Mouse (Mus musculus) olfactory bulb, adult 2 months (tissue): Measurements from ENCODE around the gene Rybp. TPM values are rescaled to one million over a fixed set of nuclear protein-coding genes. Genes with fewer than 3 reads are reported as not detected.

Source experiments
- H3K27ac ChIP-seq: fragments of 200-500 bp; 2 replicates; pipeline ENCODE4 v1.5.1; 2012; ENCODE audit warnings: low read depth, low read length; ENCODE audit not compliant: insufficient read depth
- H3K4me1 ChIP-seq: fragments of 200-500 bp; 2 replicates; pipeline ENCODE4 v1.6.1; 2012; ENCODE audit warnings: low read length; ENCODE audit not compliant: control insufficient read depth, insufficient read depth
- H3K4me3 ChIP-seq: fragments of 200-500 bp; 2 replicates; pipeline ENCODE4 v1.5.1; 2012; ENCODE audit warnings: mild to moderate bottlenecking, low read depth, low read length, moderate library complexity; ENCODE audit not compliant: insufficient read depth
- CTCF ChIP-seq: fragments of 200-500 bp; IDR thresholded peaks from 2 replicates; pipeline ENCODE4 v1.5.1; 2012; ENCODE audit warnings: low read depth, mild to moderate bottlenecking, low read length, moderate library complexity; ENCODE audit not compliant: insufficient read depth
- POLR2A ChIP-seq: fragments of 200-500 bp; IDR thresholded peaks from 2 replicates; pipeline ENCODE4 v1.6.1; 2012; ENCODE audit warnings: mild to moderate bottlenecking, low read depth, low read length, moderate library complexity; ENCODE audit not compliant: insufficient read depth
- WGBS: fragments of 180-500 bp; shearing (Covaris S2); methylation state at CpG from one replicate; pipeline ENCODE4 v1.1.7; 2018; 5-methylcytosine and 5-hydroxymethylcytosine counted together
- polyA plus RNA-seq: library from polyadenylated mRNA; stranded (reverse); fragments of >200 nt; gene quantifications from 2 replicates; pipeline ENCODE4 v1.2.4, GENCODE M21; 2012; ENCODE audit warnings: low replicate concordance; ENCODE audit not compliant: missing spikeins, insufficient read depth, insufficient read length

The Rybp gene
- polyA plus RNA-seq, 1 experiment = not detected

DNA sequence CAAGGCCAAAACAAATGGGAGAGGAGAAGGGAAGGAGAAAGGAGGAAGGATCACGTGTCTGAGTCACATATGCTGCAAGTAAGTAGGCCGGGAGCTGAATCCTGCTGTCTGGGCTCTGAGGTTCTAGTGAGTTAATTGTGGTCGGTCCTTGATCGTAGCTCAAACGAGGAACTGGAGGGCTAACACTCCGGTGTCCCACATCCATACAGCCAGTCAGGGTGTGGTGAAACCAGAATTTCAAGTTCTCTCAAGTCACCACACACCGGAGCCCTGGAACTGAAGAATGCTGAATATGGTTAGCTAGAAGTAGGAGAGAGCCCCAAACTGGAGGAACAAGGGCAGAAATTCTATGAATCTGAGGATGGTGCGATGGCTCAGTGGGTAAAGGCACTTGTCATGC, 10.3 kb upstream of the Rybp start:
- 83% methylated on average over 8 of the region's 8 CpGs for WGBS
- no peak overlapping the region for H3K27ac ChIP-seq
- 0 out of 2 replicates have a peak, but pooled peaks cover 2% of the 10 kb centered on the region for H3K4me1 ChIP-seq
- TF ChIP-seq POLR2A (no peak), CTCF (no peak)
- no peak overlapping the region for H3K4me3 ChIP-seq

DNA sequence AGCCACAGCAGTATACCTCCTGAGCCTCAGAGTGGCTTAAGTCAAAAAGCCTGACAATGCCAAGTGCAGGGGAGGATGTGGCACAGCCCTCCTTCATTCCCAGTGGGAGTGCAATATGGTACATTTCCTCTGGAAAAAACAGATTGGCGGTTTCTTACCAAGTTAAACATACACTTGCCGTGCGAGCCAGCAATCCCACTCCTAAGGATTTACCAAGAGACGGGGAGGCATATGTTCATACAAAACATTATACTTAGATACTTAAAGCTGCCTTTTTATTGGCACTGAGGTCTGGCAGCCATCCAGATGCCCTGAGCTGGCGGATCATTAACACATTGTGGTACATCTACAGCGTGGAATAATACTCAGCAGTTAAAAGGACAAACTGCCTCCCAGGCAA, 5.1 kb upstream of the Rybp start:
- no peak overlapping the region for H3K27ac ChIP-seq
- no peak for TF ChIP-seq CTCF
- TF ChIP-seq POLR2A = no peak
- WGBS = 86% methylated on average over 6 of the region's 6 CpGs
- H3K4me3 ChIP-seq = no peak overlapping the region
- peaks cover 4% of the 10 kb centered on the region for H3K4me1 ChIP-seq

DNA sequence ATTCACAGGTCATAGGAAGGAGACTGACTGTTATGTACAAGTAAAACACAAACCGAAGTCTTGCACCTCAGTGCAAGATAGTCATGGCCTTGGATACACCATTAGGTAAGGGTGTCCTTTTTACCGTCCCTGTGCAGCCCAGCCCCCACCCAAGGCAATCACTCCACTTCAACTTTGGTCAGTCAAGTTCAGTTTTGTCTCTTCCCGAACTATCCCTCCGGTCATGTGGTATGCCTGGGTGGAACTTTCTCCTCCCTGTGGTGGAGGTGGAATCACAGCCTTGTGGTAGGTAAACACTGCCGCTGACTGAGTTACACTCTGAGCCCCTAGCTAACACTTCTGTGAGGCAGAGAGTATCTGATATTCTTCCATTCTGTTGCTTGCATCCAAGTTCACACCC, 1.8 kb upstream of the Rybp start:
- WGBS = 83% methylated on average over 5 of the region's 5 CpGs
- Histone ChIP-seq H3K27ac (no peak overlapping the region), H3K4me3 (no peak overlapping the region), H3K4me1 (peaks cover 4% of the 10 kb centered on the region)
- no peak for TF ChIP-seq POLR2A
- TF ChIP-seq CTCF = no peak

DNA sequence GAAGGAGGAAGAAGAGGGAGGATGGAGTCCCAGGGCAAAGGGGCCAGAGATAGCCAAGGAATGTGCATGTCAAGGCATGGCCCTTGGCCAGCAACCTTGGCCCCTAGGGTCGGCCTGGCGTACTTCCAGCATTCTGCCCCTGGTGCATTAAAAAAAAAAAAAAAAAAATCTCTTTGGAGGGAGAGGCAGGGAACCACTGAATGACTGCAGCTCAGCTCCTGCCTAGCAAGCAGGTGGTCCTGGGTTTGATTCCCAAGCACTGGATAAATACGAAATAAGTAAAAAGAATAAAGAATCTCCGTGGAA, 1.4 kb upstream of the Rybp start:
- H3K4me1 ChIP-seq = peaks cover 4% of the 10 kb centered on the region
- no peak overlapping the region for H3K4me3 ChIP-seq
- no peak overlapping the region for H3K27ac ChIP-seq
- WGBS = 63% methylated on average over 4 of the region's 4 CpGs
- no peak for TF ChIP-seq POLR2A
- TF ChIP-seq CTCF = no peak

DNA sequence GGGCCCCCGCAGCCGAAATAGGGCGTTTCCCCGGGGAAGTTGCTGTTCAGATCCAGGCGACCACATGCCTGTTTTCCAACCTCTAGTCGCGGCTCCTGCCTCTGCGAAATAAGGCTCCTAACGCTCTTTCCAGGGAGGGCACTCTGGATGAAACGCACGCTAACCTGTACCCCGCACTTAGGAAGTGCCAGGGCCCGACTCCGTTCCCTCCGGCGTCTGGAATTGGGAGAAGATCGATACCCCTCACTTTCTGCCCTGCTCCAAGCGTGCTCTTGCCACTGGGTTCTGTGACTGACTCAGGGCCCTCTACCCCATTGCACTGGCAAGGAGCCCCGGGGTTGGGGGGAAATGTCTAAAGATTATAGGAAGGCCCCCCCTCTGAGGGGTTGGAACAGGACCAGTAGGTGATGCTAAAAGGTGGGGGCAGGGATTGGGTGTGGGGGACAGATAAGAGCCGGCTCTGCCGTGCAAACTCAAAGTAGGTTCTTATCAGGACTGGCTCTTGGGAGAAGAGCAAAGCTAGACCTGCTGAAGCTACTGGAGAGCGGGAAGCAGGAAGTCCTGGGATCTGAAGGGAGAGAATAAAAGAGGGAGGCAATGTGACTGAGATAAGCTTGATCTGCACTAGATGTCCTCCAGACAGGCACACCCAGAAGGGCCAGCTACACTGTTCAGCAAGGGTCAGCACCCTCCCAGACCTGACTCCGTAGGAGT, 888 bp upstream of the Rybp start:
- peak overlapping the region; percentile 58 for H3K4me3 ChIP-seq
- TF ChIP-seq CTCF (no peak), POLR2A (no peak)
- WGBS = 10% methylated on average over 23 of the region's 23 CpGs
- H3K27ac ChIP-seq = no peak overlapping the region
- peaks cover 4% of the 10 kb centered on the region for H3K4me1 ChIP-seq

DNA sequence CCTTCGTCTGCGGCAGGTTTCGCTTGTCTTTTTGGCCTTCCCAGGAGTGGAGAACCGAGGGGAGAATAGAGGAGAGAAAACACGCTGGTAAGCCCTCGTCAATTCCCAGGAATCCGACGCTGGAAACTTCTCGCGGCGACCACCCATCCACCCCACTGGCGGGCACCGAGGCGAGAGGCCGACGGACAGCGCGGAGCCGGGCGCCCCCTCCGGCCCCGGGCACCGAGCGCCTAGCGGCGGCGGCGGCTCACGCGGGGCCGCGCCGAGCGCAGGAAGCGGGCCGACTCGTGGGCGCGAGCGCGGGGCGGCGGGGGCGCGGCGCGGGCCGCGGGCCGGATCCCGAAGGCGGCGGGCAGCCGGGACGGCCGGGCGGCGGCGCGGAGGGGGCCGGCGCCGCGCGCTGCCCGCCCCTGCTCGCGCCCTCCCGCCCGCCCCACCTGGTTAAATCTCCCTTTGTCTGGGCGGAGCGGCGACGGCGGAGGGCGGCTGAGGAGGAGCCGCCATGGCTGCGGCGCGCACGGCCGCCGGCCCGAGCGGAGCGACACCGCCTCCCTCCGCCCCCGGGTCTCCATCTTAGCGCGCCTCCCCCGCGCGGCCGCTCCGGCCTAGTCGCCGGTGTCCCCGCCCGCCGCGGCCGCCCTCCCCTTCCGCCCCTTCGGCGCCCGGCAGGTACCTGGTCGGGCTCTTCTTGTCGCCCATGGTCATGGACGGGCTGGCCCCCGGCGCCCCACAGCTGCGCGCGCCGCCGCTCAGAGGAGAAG, 532 bp downstream of the Rybp start:
- peak overlapping the region; percentile 49; the same call in 1 of the 2 replicates for H3K27ac ChIP-seq
- H3K4me1 ChIP-seq = peaks cover 4% of the 10 kb centered on the region
- TF ChIP-seq CTCF (no peak), POLR2A (no peak)
- 11% methylated on average over 103 of the region's 117 CpGs for WGBS
- H3K4me3 ChIP-seq = peak overlapping the region; percentile 58

DNA sequence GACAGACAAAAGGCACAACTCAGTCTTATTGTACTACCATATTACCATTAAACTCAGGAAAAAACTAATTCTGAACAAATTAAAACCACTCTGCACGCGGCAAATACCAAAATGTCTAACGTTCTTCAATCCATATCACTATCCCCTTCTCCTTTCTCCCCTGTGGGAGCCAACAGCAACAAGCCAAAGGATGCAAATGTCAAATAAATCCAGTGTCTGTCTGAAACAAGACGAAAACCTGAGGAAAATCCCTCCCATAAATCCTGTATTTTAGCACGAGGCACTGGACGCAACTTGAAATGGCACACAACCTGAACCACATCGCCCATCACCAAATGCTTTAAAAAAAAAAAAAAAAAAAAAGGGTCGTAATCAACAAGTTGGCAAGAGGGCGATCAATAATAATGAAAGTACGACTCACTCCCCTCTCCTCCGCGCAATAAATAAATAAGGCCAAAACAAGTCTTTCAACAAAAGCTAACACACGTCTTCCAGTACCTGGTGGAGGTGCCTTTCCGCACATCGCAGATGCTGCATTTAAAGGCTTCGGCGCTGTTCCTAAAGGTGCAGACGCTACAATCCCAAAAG, 1.2 kb downstream of the Rybp start:
- Histone ChIP-seq H3K4me3 (peak overlapping the region; percentile 58), H3K4me1 (peaks cover 4% of the 10 kb centered on the region), H3K27ac (no peak overlapping the region)
- TF ChIP-seq POLR2A = no peak
- TF ChIP-seq CTCF = no peak
- WGBS = 3% methylated on average over 18 of the region's 18 CpGs

DNA sequence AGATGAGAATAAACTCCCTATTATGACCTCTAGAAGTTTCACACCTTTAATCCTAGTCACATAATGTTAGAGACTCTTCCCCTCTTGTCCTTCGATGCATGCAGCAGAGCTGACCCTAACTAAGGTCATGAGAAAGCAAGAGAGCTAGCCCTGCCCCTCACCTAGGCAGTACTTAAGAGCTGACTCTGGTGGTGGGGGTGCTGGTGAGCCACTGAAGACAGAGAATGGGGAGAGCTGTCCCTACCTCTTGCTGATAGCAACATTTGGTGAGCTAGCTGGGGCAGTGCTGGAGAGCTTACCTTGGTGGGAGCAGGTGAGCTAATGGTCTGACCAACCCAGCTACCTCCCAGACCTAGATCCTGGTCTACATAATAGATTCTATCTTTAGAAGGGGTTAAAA, 8.4 kb downstream of the Rybp start:
- peaks cover 3% of the 10 kb centered on the region; the same call in 1 of the 2 replicates for H3K4me1 ChIP-seq
- H3K27ac ChIP-seq = no peak overlapping the region
- TF ChIP-seq POLR2A = no peak
- no peak for TF ChIP-seq CTCF
- WGBS = 97% methylated on average over 1 of the region's 1 CpGs
- no peak overlapping the region for H3K4me3 ChIP-seq

DNA sequence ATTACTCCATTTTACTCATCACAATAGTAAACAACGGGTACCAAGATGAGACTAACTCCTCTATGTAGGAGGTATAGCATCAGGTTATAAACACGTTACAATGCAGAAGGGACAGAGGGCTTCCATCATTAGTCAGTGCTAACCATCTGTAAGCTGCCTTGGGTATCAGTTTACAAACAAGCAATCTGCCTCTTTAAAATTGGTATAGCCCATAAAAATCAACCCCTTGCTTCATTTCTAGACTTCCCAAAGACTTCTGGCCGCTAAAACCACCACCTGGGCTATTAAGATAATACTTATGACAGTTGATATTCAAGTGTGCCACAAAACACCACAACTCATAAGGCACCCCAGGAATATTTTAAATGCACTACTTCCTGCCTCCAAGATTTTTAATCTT, 10.9 kb downstream of the Rybp start:
- no peak overlapping the region for H3K27ac ChIP-seq
- no peak overlapping the region for H3K4me3 ChIP-seq
- H3K4me1 ChIP-seq = peaks cover 3% of the 10 kb centered on the region; the same call in 1 of the 2 replicates
- no peak for TF ChIP-seq POLR2A
- no peak for TF ChIP-seq CTCF
- 76% methylated on average over 3 of the region's 3 CpGs for WGBS
